Mouse (Mus musculus): Measurements from ENCODE around the gene Abcc12.

- TF ChIP-seq POLR2A (IDR thresholded peaks at IDR 0.05; ENCODE audit: borderline replicate concordance, extremely low read depth, low read depth, low read length) (no peak), CTCF (IDR thresholded peaks at IDR 0.05; ENCODE audit: insufficient read depth, low read length) (no peak)
Measured at GRCm38 (mm10) chr8:86449870-86450515, 130.5 kb downstream of the Abcc12 start.

Data from lung, adult 2 months (tissue).